Mouse (Mus musculus) NIH3T3 (cell line): ENCODE results near the gene Olfr881.

ENCODE experiments used
- DNase-seq: peaks from one replicate; pipeline ENCODE4 v3.0.0-alpha.2; 2012; ENCODE audit warnings: low read depth

Gene Olfr881

DNA sequence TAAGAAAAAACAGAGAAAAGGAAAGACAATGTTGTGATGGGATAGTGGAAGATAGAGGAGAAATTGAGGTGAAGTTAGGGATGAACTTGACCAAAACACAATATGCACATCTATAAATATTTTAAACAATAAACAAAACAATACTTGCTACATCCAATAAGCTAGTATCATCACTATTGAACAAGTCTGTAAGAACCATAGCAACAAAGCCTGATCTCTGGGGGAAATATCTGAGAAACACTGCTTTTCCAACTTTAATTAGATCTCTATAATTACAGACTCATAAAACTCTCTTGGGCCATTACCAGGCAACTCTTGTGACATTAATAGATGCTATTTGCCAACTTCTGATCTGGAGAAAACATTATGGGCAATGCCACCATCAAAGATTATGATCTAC is at the start of gene Olfr881:
Gene Olfr881, plus strand, starts transcription at position 301 of the 400 bp plus-strand sequence.
- no peak for DNase-seq

DNA sequence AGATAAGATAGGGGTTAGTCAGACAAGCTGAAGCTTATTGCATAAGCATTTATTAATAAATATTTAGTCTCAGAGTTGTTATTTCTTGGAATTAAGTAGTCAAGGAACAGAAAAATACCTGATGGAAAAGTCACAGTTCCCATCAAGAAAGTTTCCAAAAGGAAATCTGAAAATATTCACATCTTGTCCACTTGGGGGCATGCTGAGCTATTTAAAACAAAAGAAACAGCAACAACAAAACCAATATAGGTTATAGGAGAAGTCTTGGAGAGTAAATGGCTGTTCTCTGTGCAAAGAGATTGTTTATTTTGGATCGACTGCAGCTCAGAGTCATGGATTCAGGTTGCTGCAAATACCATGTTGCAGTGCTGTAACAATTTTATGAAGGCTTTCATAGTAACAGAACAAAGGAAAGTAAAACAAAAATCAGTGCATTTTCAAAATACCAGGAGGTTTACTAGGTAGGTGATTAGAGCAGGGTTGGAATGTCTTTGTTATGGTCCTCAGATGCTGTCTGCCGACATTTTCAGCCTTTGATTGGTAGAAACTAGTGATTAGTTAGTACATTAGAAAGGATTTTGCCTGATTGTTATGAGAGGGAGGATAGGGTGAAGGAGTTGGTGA is 7.1 kb downstream of the Olfr881 start:
- peak; percentile 3 for DNase-seq

DNA sequence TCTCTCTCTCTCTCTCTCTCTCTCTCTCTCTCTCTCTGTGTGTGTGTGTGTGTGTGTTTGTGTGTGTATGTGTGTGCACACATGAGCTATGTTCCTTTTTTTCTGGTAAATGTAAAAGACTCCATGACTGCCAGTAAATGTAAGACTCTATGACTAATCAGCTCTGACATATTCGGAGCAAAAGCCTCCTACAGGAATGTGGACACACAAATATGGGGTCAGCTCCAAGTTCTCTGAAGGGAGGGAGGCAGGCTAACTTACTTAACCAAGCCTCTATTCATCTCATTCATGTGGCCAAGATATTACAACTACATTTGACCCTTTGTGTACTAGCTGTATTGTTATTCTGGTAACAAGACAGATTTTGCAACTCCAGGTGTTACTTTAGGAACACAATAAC is 8.4 kb downstream of the Olfr881 start:
- no peak for DNase-seq

DNA sequence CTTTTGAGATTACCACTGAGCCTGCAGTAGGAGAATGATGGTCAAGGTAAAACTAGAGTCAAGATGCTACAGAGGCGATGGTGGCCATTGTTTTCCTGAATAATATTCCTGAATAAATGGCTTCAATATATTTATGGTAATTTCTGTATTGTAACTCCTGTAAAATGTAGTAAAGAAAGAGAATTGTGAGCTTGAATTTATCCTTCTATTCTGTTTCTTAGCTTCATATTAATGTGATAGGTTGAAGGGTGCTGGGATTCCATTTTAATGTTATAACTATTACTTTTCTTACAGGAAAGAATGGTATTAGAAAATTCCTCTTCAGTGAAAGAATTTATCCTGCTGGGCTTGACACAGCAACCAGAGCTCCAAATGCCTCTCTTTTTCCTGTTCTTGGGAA is 33.9 kb downstream of the Olfr881 start, which contains the start of gene Olfr883:
Gene Olfr883, plus strand, starts transcription at position 301 of the 400 bp plus-strand sequence.
- no peak for DNase-seq
